Mouse (Mus musculus) CH12.LX (cell line): Measurements from ENCODE around the gene Tctn1. TPM values are rescaled to one million over a fixed set of nuclear protein-coding genes. Genes with fewer than 3 reads are reported as not detected.

Source experiments
- DNase-seq: peaks from one replicate; pipeline ENCODE4 v3.0.0-alpha.2; 2013; ENCODE audit errors: extremely low read depth
- H3K27ac ChIP-seq: 2 replicates; pipeline ENCODE4 v1.5.1; 2012; ENCODE audit warnings: low read depth, mild to moderate bottlenecking, control low read depth, moderate library complexity; ENCODE audit not compliant: insufficient read depth
- H3K27me3 ChIP-seq: replicated peaks from 2 replicates; pipeline ENCODE3; 2012; ENCODE audit warnings: inconsistent platforms
- H3K36me3 ChIP-seq, 2 experiments: replicated peaks in 1 of 2; 2 replicates each; pipeline versions ENCODE3 to v1.6.1; 2012; ENCODE audit warnings: inconsistent platforms in 1 of 2, low read length in 1 of 2, mild to moderate bottlenecking in 1 of 2, mixed read lengths in 1 of 2, moderate library complexity in 1 of 2; ENCODE audit not compliant: control insufficient read depth in 1 of 2, insufficient read depth in 1 of 2
- H3K4me1 ChIP-seq, 2 experiments: 2 replicates each; pipeline ENCODE4 v1.6.1; 2012; ENCODE audit warnings: inconsistent platforms in 1 of 2, moderate library complexity in 1 of 2; ENCODE audit not compliant: insufficient read depth in 2 of 2, control insufficient read depth in 1 of 2
- H3K4me2 ChIP-seq: 2 replicates; pipeline ENCODE4 v1.6.1; 2012; ENCODE audit warnings: low read depth, mild to moderate bottlenecking, control low read depth; ENCODE audit not compliant: poor library complexity, insufficient read depth, severe bottlenecking
- H3K4me3 ChIP-seq, 3 experiments: fragments of 150-350 bp in 1 of 3; sonication (generic) in 1 of 3; replicated peaks in 1 of 3; 2 replicates each; pipeline versions ENCODE3 to v1.5.1; 2011 to 2012; ENCODE audit warnings: low read depth in 2 of 3, low read length in 2 of 3, mild to moderate bottlenecking in 2 of 3, moderate library complexity in 2 of 3, control low read depth in 1 of 3, improper control_type of control experiment in 1 of 3, inconsistent platforms in 1 of 3, mixed read lengths in 1 of 3; ENCODE audit not compliant: poor library complexity in 1 of 3
- H3K79me2 ChIP-seq: replicated peaks from 2 replicates; pipeline ENCODE4 v1.6.1; 2012; ENCODE audit warnings: mild to moderate bottlenecking, moderate library complexity; ENCODE audit not compliant: control insufficient read depth, poor library complexity, insufficient read depth, severe bottlenecking; ENCODE audit errors: extremely low read depth
- H3K9ac ChIP-seq: 2 replicates; pipeline ENCODE4 v1.6.1; 2012; ENCODE audit warnings: low read depth, mild to moderate bottlenecking, control low read depth, moderate library complexity; ENCODE audit not compliant: insufficient read depth
- H3K9me3 ChIP-seq: replicated peaks from 2 replicates; pipeline ENCODE3; 2012; ENCODE audit warnings: low read length, inconsistent platforms, mixed read lengths
- CHD2 ChIP-seq: IDR thresholded peaks from 2 replicates; pipeline ENCODE4 v1.6.1; 2011; ENCODE audit warnings: low read length, improper control_type of control experiment
- CTCF ChIP-seq, 2 experiments: IDR thresholded peaks in 1 of 2; conservative IDR thresholded peaks in 1 of 2; 2 replicates each; pipeline ENCODE4 v1.5.1; 2011 to 2012; ENCODE audit warnings: low read depth in 2 of 2, low read length in 2 of 2, improper control_type of control experiment in 1 of 2, inconsistent platforms in 1 of 2, mild to moderate bottlenecking in 1 of 2, moderate library complexity in 1 of 2
- GABPA ChIP-seq: IDR thresholded peaks from 2 replicates; pipeline ENCODE4 v1.6.1; 2012; ENCODE audit warnings: low read depth, low read length, improper control_type of control experiment, inconsistent platforms; ENCODE audit not compliant: insufficient replicate concordance
- HCFC1 ChIP-seq: IDR thresholded peaks from 2 replicates; pipeline ENCODE4 v1.6.1; 2012; ENCODE audit warnings: low read depth, mild to moderate bottlenecking, inconsistent platforms, low read length, improper control_type of control experiment
- IRF4 ChIP-seq: IDR thresholded peaks from 2 replicates; pipeline ENCODE4 v1.6.1; 2014; ENCODE audit warnings: low read depth, mild to moderate bottlenecking, inconsistent platforms, low read length, improper control_type of control experiment
- JUN ChIP-seq: IDR thresholded peaks from 2 replicates; pipeline ENCODE4 v1.6.1; 2011; ENCODE audit warnings: low read depth, mild to moderate bottlenecking, low read length, improper control_type of control experiment, moderate library complexity; ENCODE audit not compliant: insufficient read depth
- KAT2A ChIP-seq: IDR thresholded peaks from 2 replicates; pipeline ENCODE4 v1.6.1; 2012; ENCODE audit warnings: low read length, improper control_type of control experiment, inconsistent platforms; ENCODE audit not compliant: insufficient replicate concordance
- MAFK ChIP-seq: IDR thresholded peaks from 2 replicates; pipeline ENCODE4 v1.6.1; 2011; ENCODE audit warnings: low read length, improper control_type of control experiment; ENCODE audit not compliant: insufficient replicate concordance
- MAX ChIP-seq: IDR thresholded peaks from 2 replicates; pipeline ENCODE4 v1.6.1; 2011; ENCODE audit warnings: low read length, improper control_type of control experiment
- MEF2A ChIP-seq: IDR thresholded peaks from 2 replicates; pipeline ENCODE4 v1.6.1; 2014; ENCODE audit warnings: low read depth, mild to moderate bottlenecking, inconsistent platforms, low read length, improper control_type of control experiment, borderline replicate concordance
- SMC3 ChIP-seq: IDR thresholded peaks from 2 replicates; pipeline ENCODE4 v1.6.1; 2011; ENCODE audit warnings: low read depth, low read length, improper control_type of control experiment
- TCF12 ChIP-seq: IDR thresholded peaks from 2 replicates; pipeline ENCODE4 v1.6.1; 2014; ENCODE audit warnings: low read depth, mild to moderate bottlenecking, inconsistent platforms, low read length, improper control_type of control experiment
- UBTF ChIP-seq: IDR thresholded peaks from 2 replicates; pipeline ENCODE4 v1.6.1; 2012; ENCODE audit warnings: low read depth, mild to moderate bottlenecking, inconsistent platforms, low read length, improper control_type of control experiment, moderate library complexity
- USF1 ChIP-seq: IDR thresholded peaks from 2 replicates; pipeline ENCODE4 v1.6.1; 2014; ENCODE audit warnings: low read depth, mild to moderate bottlenecking, inconsistent platforms, low read length, improper control_type of control experiment
- USF2 ChIP-seq: conservative IDR thresholded peaks from 2 replicates; pipeline ENCODE4 v1.6.1; 2011; ENCODE audit warnings: low read depth, low read length, improper control_type of control experiment
- ZMIZ1 ChIP-seq: IDR thresholded peaks from 2 replicates; pipeline ENCODE4 v1.6.1; 2012; ENCODE audit warnings: low read depth, mild to moderate bottlenecking, inconsistent platforms, low read length, improper control_type of control experiment
- dilution Hi-C: fragments of 300-500 bp; cut with MboI; formaldehyde crosslinking; loops from 2 replicates; pipeline ENCODE4 v1.14.3; 2020; ENCODE audit warnings: low sequenced_read_pairs; ENCODE audit not compliant: extremely low pct_unique_long_range_greater_than_20kb, extremely low pct_ligation_motif_present
- in situ Hi-C: fragments of 300-500 bp; cut with MboI; formaldehyde crosslinking; loops from 3 replicates; pipeline ENCODE4 v1.14.3; 2019; ENCODE audit warnings: low sequenced_read_pairs, low pct_ligation_motif_present, low pct_unique_long_range_greater_than_20kb, mixed read lengths
- polyA plus RNA-seq: library from polyadenylated mRNA; unstranded; fragments of >175 nt; gene quantifications from 2 replicates; pipeline ENCODE4 v1.2.1, GENCODE M21; 2012; ENCODE audit warnings: low read depth; ENCODE audit not compliant: insufficient read length
- total RNA-seq, 2 experiments: library from RNA; depleted of rRNA; stranded (reverse); fragments of 300-350 nt in 1 of 2; fragments of >200 nt in 1 of 2; gene quantifications; 2 replicates each; pipeline ENCODE4 v1.2.3; 2012 to 2014

Tctn1 gene
- total and polyA plus RNA-seq, 3 experiments = 2.9 to 8.8 (median 3.7) TPM

DNA sequence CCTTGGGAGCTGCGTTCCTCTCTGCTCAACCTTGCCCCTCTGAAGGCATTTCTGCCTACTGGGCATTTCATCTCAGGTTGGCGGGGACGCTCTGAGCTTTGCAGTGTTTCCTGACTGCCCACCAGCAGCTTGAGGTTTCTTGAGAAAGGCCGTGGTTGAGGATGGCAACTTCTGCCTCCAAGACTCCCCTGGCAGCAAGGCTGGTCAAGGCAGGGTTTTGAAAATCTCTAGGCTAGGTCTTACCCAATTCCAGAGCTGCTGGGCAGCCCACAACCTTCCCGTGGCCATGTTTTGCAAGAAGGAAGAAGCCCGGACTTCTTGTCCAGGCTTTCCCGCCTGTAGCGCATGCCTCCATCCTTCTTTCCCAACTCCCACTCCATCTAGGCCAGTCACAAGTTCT lies 53.4 kb downstream of the Tctn1 start:
- Histone ChIP-seq H3K27me3 (no peaks in the 10 kb centered on the region), H3K4me1 (peaks cover 25 to 59% of the 10 kb centered on the region in 2 experiments), H3K4me3 (peak overlapping the region; percentile 24 to 76 (median 32)), H3K36me3 (peaks cover 29 to 57% of the 10 kb centered on the region in 2 experiments), H3K4me2 (no peak overlapping the region), H3K9me3 (peaks cover 5% of the 10 kb centered on the region), H3K9ac (no peak overlapping the region), H3K27ac (no peak overlapping the region), H3K79me2 (peaks cover 25% of the 10 kb centered on the region)
- no peak for DNase-seq
- in situ Hi-C loops (no loop called here), dilution Hi-C loops (no loop called here)
- TF ChIP-seq USF2 (no peak), USF1 (no peak), ZMIZ1 (no peak), HCFC1 (no peak)

- dilution Hi-C loops = no loop called here
- peaks cover 34% of the 10 kb centered on the region for H3K79me2 ChIP-seq
- peaks cover 26 to 52% of the 10 kb centered on the region in 2 experiments for H3K36me3 ChIP-seq
- TF ChIP-seq CTCF (conservative IDR thresholded peaks at IDR 0.05 in 1 of 2, IDR thresholded peaks at IDR 0.05 in 1 of 2; ENCODE audit: low read depth in 2 of 2, low read length in 2 of 2) (peak in 1 of 2 experiments; percentile 17; a peak in 2 of 4 replicates), IRF4 (no peak), KAT2A (no peak), ZMIZ1 (0 out of 2 replicates have a peak, but pooled peaks have one; percentile 3), HCFC1 (no peak), MEF2A (0 out of 2 replicates have a peak, but pooled peaks have one; percentile 25), JUN (no peak), GABPA (no peak), UBTF (0 out of 2 replicates have a peak, but pooled peaks have one; percentile 30), MAFK (no peak), MAX (0 out of 2 replicates have a peak, but pooled peaks have one; percentile 21), CHD2 (0 out of 2 replicates have a peak, but pooled peaks have one; percentile 13), TCF12 (peak; percentile 13; the same call in 1 of the 2 replicates), SMC3 (0 out of 2 replicates have a peak, but pooled peaks have one; percentile 4)
- peak; percentile 80 for DNase-seq
- peak overlapping the region; percentile 20 to 76 (median 56) for H3K4me3 ChIP-seq
- peak overlapping the region; percentile 36; the same call in 1 of the 2 replicates for H3K9ac ChIP-seq
- H3K4me2 ChIP-seq = peak overlapping the region; percentile 72
- peaks cover 26 to 54% of the 10 kb centered on the region in 2 experiments for H3K4me1 ChIP-seq
- H3K27me3 ChIP-seq = no peaks in the 10 kb centered on the region
- H3K9me3 ChIP-seq = peaks cover 5% of the 10 kb centered on the region
- H3K27ac ChIP-seq = peak overlapping the region; percentile 55
- in situ Hi-C loops = no loop called here
Measured at GRCm38 (mm10) chr5:122209591-122210368, 54.5 kb downstream of the Tctn1 start.
